ENCODE assay signal across 31 mouse cellular contexts in genomic region chr11:102334010-102334409, GRCm38 (mm10). TPM values are rescaled to one million over a fixed set of nuclear protein-coding genes. Genes with fewer than 3 reads are reported as not detected.
DNase-seq lines count a peak whose midpoint lies in the region; ATAC-seq and TF ChIP-seq lines count a peak whose summit lies in the region.
"Had no signal": no experiment of that assay in that cellular context is flagged by ENCODE, and none has a peak within 500 bp of the region (broad histone marks: within the 10 kb centered on the region; RNA-seq: fewer than 3 reads in every experiment).

No protein-coding gene starts in this region.

- WGBS in midbrain, embryonic 15.5 days = 57% methylated on average over 4 of the region's 4 CpGs
- 69% methylated on average over 4 of the region's 4 CpGs for WGBS in midbrain, embryonic 10.5 days

- no peak for TF ChIP-seq POLR2A in MEL (IDR thresholded peaks at IDR 0.05; ENCODE audit: control insufficient read depth in 1 of 2, insufficient read depth in 1 of 2, low read depth in 1 of 2, low read length in 2 of 2, poor library complexity in 1 of 2)

- H3K4me3 ChIP-seq in midbrain, embryonic 15.5 days = no peak overlapping the region
- no peak overlapping the region for H3K4me3 ChIP-seq in midbrain, embryonic 10.5 days
- no peak overlapping the region for H3K4me3 ChIP-seq in MEL (ENCODE audit: control insufficient read depth in 1 of 2, insufficient read depth in 1 of 2, low read depth in 2 of 2, low read length in 2 of 2)
- H3K4me3 ChIP-seq: embryonic facial prominence, embryonic 10.5 days; embryonic facial prominence, embryonic 13.5 days; erythroblast, embryonic 14.5 days; forebrain, embryonic 13.5 days; heart, embryonic 12.5 days; heart, embryonic 15.5 days; hindbrain, embryonic 10.5 days had no signal

- no peaks in the 10 kb centered on the region for H3K79me2 ChIP-seq in MEL (ENCODE audit: control insufficient read depth, insufficient read depth, low read length, poor library complexity)

- no peak for DNase-seq in midbrain, embryonic 10.5 days (ENCODE audit: low spot score)
- DNase-seq in MEL (ENCODE audit: low read depth, low spot score) (no peak), ZHBTc4 (ENCODE audit: low read depth, low spot score) (peak; percentile 46)
- no peak for DNase-seq in adrenal gland, postnatal 36 days
- DNase-seq in left cerebral cortex, adult 18-20 months (ENCODE audit: low spot score in 2 of 2) = no peak
- DNase-seq in cerebellum, adult 9-11 months = no peak
- DNase-seq: adrenal gland, adult 2 months; adrenal gland, postnatal 14 days; B cell, adult 2 months; cerebellum, adult 18-20 months; cerebellum, adult 9-10 months; cerebellum, postnatal 25 days; forebrain, postnatal 0 days; gastrocnemius, postnatal 25 days; heart, adult 18-20 months; heart, postnatal 10 days; heart, postnatal 36 days; kidney, adult 18-20 months had no signal

- no peaks in the 10 kb centered on the region for H3K27me3 ChIP-seq in midbrain, embryonic 15.5 days (replicated peaks)
- H3K27me3 ChIP-seq in midbrain, embryonic 10.5 days (ENCODE audit: low read depth, poor library complexity, severe bottlenecking) = no peaks in the 10 kb centered on the region
- peaks cover 20 to 22% of the 10 kb centered on the region in 2 experiments for H3K27me3 ChIP-seq in MEL (ENCODE audit: control insufficient read depth in 1 of 2, insufficient read depth in 2 of 2, low read length in 2 of 2)
- H3K27me3 ChIP-seq: embryonic facial prominence, embryonic 13.5 days; forebrain, embryonic 13.5 days; heart, embryonic 12.5 days; heart, embryonic 15.5 days had no signal

- no peaks in the 10 kb centered on the region for H3K9me3 ChIP-seq in midbrain, embryonic 15.5 days
- no peaks in the 10 kb centered on the region for H3K9me3 ChIP-seq in midbrain, embryonic 10.5 days (replicated peaks)
- H3K9me3 ChIP-seq in MEL (replicated peaks; ENCODE audit: insufficient read depth, low read length) = no peaks in the 10 kb centered on the region
- H3K9me3 ChIP-seq: embryonic facial prominence, embryonic 10.5 days; embryonic facial prominence, embryonic 13.5 days; forebrain, embryonic 13.5 days; G1E; heart, embryonic 12.5 days; heart, embryonic 15.5 days; hindbrain, embryonic 10.5 days had no signal

- H3K9ac ChIP-seq in midbrain, embryonic 15.5 days = no peak overlapping the region
- no peak overlapping the region for H3K9ac ChIP-seq in MEL (ENCODE audit: control insufficient read depth, low read depth, low read length, poor library complexity, severe bottlenecking)
- H3K9ac ChIP-seq: embryonic facial prominence, embryonic 13.5 days; forebrain, embryonic 13.5 days; forebrain, postnatal 0 days; heart, embryonic 12.5 days; heart, embryonic 15.5 days; hindbrain, embryonic 14.5 days had no signal

- H3K27ac ChIP-seq in midbrain, embryonic 15.5 days = 0 out of 2 replicates have a peak overlapping the region, but pooled peaks have one; percentile 13
- no peak overlapping the region for H3K27ac ChIP-seq in midbrain, embryonic 10.5 days (replicated peaks)
- H3K27ac ChIP-seq in MEL (ENCODE audit: control insufficient read depth, low read depth, low read length) = no peak overlapping the region
- H3K27ac ChIP-seq: embryonic facial prominence, embryonic 10.5 days; embryonic facial prominence, embryonic 13.5 days; forebrain, embryonic 13.5 days; heart, embryonic 15.5 days; hindbrain, embryonic 10.5 days; hindbrain, embryonic 14.5 days had no signal

- TF ChIP-seq EP300 in MEL (IDR thresholded peaks at IDR 0.05; ENCODE audit: low read depth in 1 of 2, low read length in 2 of 2) = no peak

- H3K4me1 ChIP-seq in midbrain, embryonic 15.5 days = 0 out of 2 replicates have a peak, but pooled peaks cover 6% of the 10 kb centered on the region
- H3K4me1 ChIP-seq in midbrain, embryonic 10.5 days = peaks cover 6% of the 10 kb centered on the region
- H3K4me1 ChIP-seq in MEL (ENCODE audit: control insufficient read depth in 1 of 2, insufficient read depth in 2 of 2, low read length in 2 of 2) = peaks cover 0 to under 1% of the 10 kb centered on the region in 2 experiments; a peak in 1 of 4 replicates
- H3K4me1 ChIP-seq: embryonic facial prominence, embryonic 13.5 days had no signal

- H3K4me2 ChIP-seq in midbrain, embryonic 15.5 days = no peak overlapping the region
- H3K4me2 ChIP-seq: embryonic facial prominence, embryonic 13.5 days; forebrain, embryonic 13.5 days; heart, embryonic 12.5 days; heart, embryonic 15.5 days; hindbrain, embryonic 14.5 days had no signal

- ATAC-seq in midbrain, embryonic 15.5 days (replicated peaks) = no peak
- ATAC-seq: forebrain, embryonic 13.5 days; forebrain, postnatal 0 days; hindbrain, postnatal 0 days; inflammation-experienced regulatory T-cells, adult 6 months; intestine, embryonic 16.5 days had no signal

- no peak for TF ChIP-seq CTCF in MEL (IDR thresholded peaks at IDR 0.05 in 2 of 3, conservative IDR thresholded peaks at IDR 0.05 in 1 of 3; ENCODE audit: control insufficient read depth in 1 of 3, insufficient read depth in 1 of 3, low read depth in 2 of 3, low read length in 3 of 3, poor library complexity in 1 of 3, severe bottlenecking in 1 of 3)

- no peaks in the 10 kb centered on the region for H3K36me3 ChIP-seq in midbrain, embryonic 15.5 days (replicated peaks)
- H3K36me3 ChIP-seq in midbrain, embryonic 10.5 days = no peaks in the 10 kb centered on the region
- no peaks in the 10 kb centered on the region for H3K36me3 ChIP-seq in MEL (ENCODE audit: control insufficient read depth in 1 of 2, insufficient read depth in 2 of 2, low read length in 2 of 2)
- H3K36me3 ChIP-seq: embryonic facial prominence, embryonic 10.5 days; embryonic facial prominence, embryonic 13.5 days; G1E; heart, embryonic 12.5 days; heart, embryonic 15.5 days; hindbrain, embryonic 10.5 days had no signal

- no peak for TF ChIP-seq RAD21 in MEL (IDR thresholded peaks at IDR 0.05; ENCODE audit: low read depth, low read length)

TF ChIP-seq in MEL, 35 proteins besides CTCF, POLR2A, EP300 and RAD21 (continues in another document):
- no peak for TF ChIP-seq TAL1 (IDR thresholded peaks at IDR 0.05; ENCODE audit: low read length)
- no peak for TF ChIP-seq POLR2AphosphoS2 (IDR thresholded peaks at IDR 0.05; ENCODE audit: low read length)
- no peak for TF ChIP-seq ZC3H11A (IDR thresholded peaks at IDR 0.05; ENCODE audit: low read depth, low read length)
- TF ChIP-seq MAFK (IDR thresholded peaks at IDR 0.05; ENCODE audit: borderline replicate concordance, low read depth, low read length) = no peak
- TF ChIP-seq UBTF (IDR thresholded peaks at IDR 0.05; ENCODE audit: borderline replicate concordance, insufficient read depth, low read depth, low read length) = no peak
- TF ChIP-seq ZNF384 (IDR thresholded peaks at IDR 0.05; ENCODE audit: low read depth, low read length) = peak; percentile 83
- no peak for TF ChIP-seq TCF12 (IDR thresholded peaks at IDR 0.05; ENCODE audit: low read depth, low read length)
- TF ChIP-seq MXI1 (IDR thresholded peaks at IDR 0.05; ENCODE audit: low read depth, low read length) = no peak
- no peak for TF ChIP-seq MYC (IDR thresholded peaks at IDR 0.05; ENCODE audit: low read depth, low read length)

RNA-seq across cellular contexts. Expression of gene Ubtf, which starts 14.5 kb away (rescaled TPM):
- 82.8 and 83.9 TPM in 2 replicates for polyA plus RNA-seq in midbrain, embryonic 15.5 days (2015; fragmentation: Nextera tagmentation; extraction: Ambion mirVana)
- 89.6 and 90.3 TPM in 2 replicates for polyA plus RNA-seq in midbrain, embryonic 10.5 days (2016; fragmentation: Nextera tagmentation; extraction: Ambion mirVana)
- total RNA-seq in MEL (2012; rRNA removed) = 151 and 189 TPM in 2 replicates
- 100 to 1,000 TPM in 1 of 2 experiments, 10 to 100 TPM in 1; 76.5 to 145 TPM for polyA plus RNA-seq in MEL (2012; ENCODE audit: insufficient read depth in 1 of 2, insufficient read length in 2 of 2, low read depth in 1 of 2, low replicate concordance in 2 of 2, missing spikeins in 1 of 2)
- 100 to 1,000 TPM; 101 to 103 TPM for total RNA-seq in adrenal gland, postnatal 36 days (2021)
- 100 to 1,000 TPM; 123 to 140 TPM for total RNA-seq in left cerebral cortex, adult 18-20 months (2021)

RNA-seq across cellular contexts. Expression of gene Slc4a1, which starts 32.0 kb away (rescaled TPM):
- 2.9 and 3.8 TPM in 2 replicates for polyA plus RNA-seq in midbrain, embryonic 15.5 days (2015; fragmentation: Nextera tagmentation; extraction: Ambion mirVana)
- 33.8 and 33.9 TPM in 2 replicates for polyA plus RNA-seq in midbrain, embryonic 10.5 days (2016; fragmentation: Nextera tagmentation; extraction: Ambion mirVana)
- 0.23 and 0.36 TPM in 2 replicates for total RNA-seq in MEL (2012; rRNA removed)
- polyA plus RNA-seq in MEL (2012; ENCODE audit: insufficient read depth in 1 of 2, insufficient read length in 2 of 2, low read depth in 1 of 2, low replicate concordance in 2 of 2, missing spikeins in 1 of 2) = under 1 TPM in 1 of 2 experiments, not detected in 1; 0.35 TPM
- total RNA-seq in adrenal gland, postnatal 36 days (2021) = 1 to 10 TPM in 1 of 2 experiments, under 1 TPM in 1; 0.56 to 1.8 TPM
- under 1 TPM; 0.09 to 0.19 TPM for total RNA-seq in left cerebral cortex, adult 18-20 months (2021)

RNA-seq across cellular contexts. Expression of gene Atxn7l3, which starts 37.6 kb away (rescaled TPM):
- 31.6 and 31.8 TPM in 2 replicates for polyA plus RNA-seq in midbrain, embryonic 15.5 days (2015; fragmentation: Nextera tagmentation; extraction: Ambion mirVana)
- polyA plus RNA-seq in midbrain, embryonic 10.5 days (2016; fragmentation: Nextera tagmentation; extraction: Ambion mirVana) = 13.9 and 16.5 TPM in 2 replicates
- 40.5 and 46.7 TPM in 2 replicates for total RNA-seq in MEL (2012; rRNA removed)
- polyA plus RNA-seq in MEL (2012; ENCODE audit: insufficient read depth in 1 of 2, insufficient read length in 2 of 2, low read depth in 1 of 2, low replicate concordance in 2 of 2, missing spikeins in 1 of 2) = 10 to 100 TPM; 39.4 to 53.0 TPM
- total RNA-seq in adrenal gland, postnatal 36 days (2021) = 10 to 100 TPM; 51.6 to 54.2 TPM
- 100 to 1,000 TPM; 224 to 230 TPM for total RNA-seq in left cerebral cortex, adult 18-20 months (2021)

RNA-seq across cellular contexts. Expression of gene Tmub2, which starts 49.3 kb away (rescaled TPM):
- polyA plus RNA-seq in midbrain, embryonic 15.5 days (2015; fragmentation: Nextera tagmentation; extraction: Ambion mirVana) = 82.3 and 84.4 TPM in 2 replicates
- polyA plus RNA-seq in midbrain, embryonic 10.5 days (2016; fragmentation: Nextera tagmentation; extraction: Ambion mirVana) = 51.3 and 60.5 TPM in 2 replicates
- total RNA-seq in MEL (2012; rRNA removed) = 27.0 and 29.3 TPM in 2 replicates
- 10 to 100 TPM in 1 of 2 experiments, not detected in 1; 40.5 TPM for polyA plus RNA-seq in MEL (2012; ENCODE audit: insufficient read depth in 1 of 2, insufficient read length in 2 of 2, low read depth in 1 of 2, low replicate concordance in 2 of 2, missing spikeins in 1 of 2)
- total RNA-seq in adrenal gland, postnatal 36 days (2021) = 10 to 100 TPM; 47.3 to 60.4 TPM
- 10 to 100 TPM; 65.1 to 71.0 TPM for total RNA-seq in left cerebral cortex, adult 18-20 months (2021)

RNA-seq across cellular contexts. Expression of gene Rundc3a, which starts 59.2 kb away (rescaled TPM):
- polyA plus RNA-seq in midbrain, embryonic 15.5 days (2015; fragmentation: Nextera tagmentation; extraction: Ambion mirVana) = 160 and 165 TPM in 2 replicates
- 21.5 and 40.7 TPM in 2 replicates for polyA plus RNA-seq in midbrain, embryonic 10.5 days (2016; fragmentation: Nextera tagmentation; extraction: Ambion mirVana)
- total RNA-seq in MEL (2012; rRNA removed) = 0.39 and 0.42 TPM in 2 replicates
- 1 to 10 TPM in 1 of 2 experiments, not detected in 1; 2.1 TPM for polyA plus RNA-seq in MEL (2012; ENCODE audit: insufficient read depth in 1 of 2, insufficient read length in 2 of 2, low read depth in 1 of 2, low replicate concordance in 2 of 2, missing spikeins in 1 of 2)
- total RNA-seq in adrenal gland, postnatal 36 days (2021) = 10 to 100 TPM; 29.1 to 29.6 TPM
- total RNA-seq in left cerebral cortex, adult 18-20 months (2021) = 100 to 1,000 TPM; 477 to 484 TPM
- polyA plus RNA-seq: G1E had no signal
